Mouse (Mus musculus): ENCODE results near the gene Pard3.

GRCm38 (mm10) chr8:127535192-127535845, 471.6 kb downstream of the Pard3 start:
- no peak for TF ChIP-seq CTCF (IDR thresholded peaks at IDR 0.05; ENCODE audit: low read depth)
- no peak for TF ChIP-seq EP300 (optimal IDR thresholded peaks at IDR 0.05)

Data from stomach, postnatal 0 days (tissue).